Mouse (Mus musculus): Measurements from ENCODE around the gene Tmem107. TPM values are rescaled to one million over a fixed set of nuclear protein-coding genes. Genes with fewer than 3 reads are reported as not detected.
A peak's percentile ranks its signal among the peaks of the same experiment; 100 is the strongest.

Tmem107 gene
- polyA plus RNA-seq, 1 experiment from 2014 or later, result 29.2 TPM

GRCm38 (mm10) chr11:69070093-69070492 lies 513 bp upstream of the Tmem107 start:
- H3K27me3 ChIP-seq, result peaks cover 4% of the 10 kb centered on the region; the same call in 1 of the 2 replicates
- peak overlapping the region; percentile 61 for H3K4me3 ChIP-seq
- peaks cover 52% of the 10 kb centered on the region for H3K4me1 ChIP-seq (replicated peaks)
- peak overlapping the region; percentile 83 for H3K9ac ChIP-seq
- peak overlapping the region; percentile 72 for H3K4me2 ChIP-seq
- 1% methylated on average over 13 of the region's 13 CpGs for WGBS
- H3K27ac ChIP-seq (replicated peaks), result peak overlapping the region; percentile 91
- no peak for ATAC-seq (ENCODE audit: low read depth)
- no peaks in the 10 kb centered on the region for H3K36me3 ChIP-seq
- no peaks in the 10 kb centered on the region for H3K9me3 ChIP-seq

DNA sequence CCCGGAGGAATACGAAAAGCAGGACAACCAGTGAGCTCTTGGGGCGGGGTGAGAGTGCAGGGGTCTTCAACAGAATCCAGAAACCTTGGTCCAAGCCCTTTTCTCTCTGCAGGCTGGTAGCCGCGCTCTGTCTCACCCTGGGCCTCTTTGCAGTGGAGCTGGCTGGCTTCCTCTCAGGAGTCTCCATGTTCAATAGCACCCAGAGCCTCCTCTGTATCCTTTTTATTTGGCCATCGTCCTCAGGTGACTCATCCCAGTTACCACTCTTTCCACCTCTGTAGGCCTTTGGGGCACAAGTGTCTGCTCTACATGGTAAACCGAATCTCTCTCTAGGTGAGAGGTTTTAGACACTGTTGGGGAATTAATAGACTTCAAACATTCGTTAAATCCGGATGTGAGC lies 656 bp downstream of the Tmem107 start:
- peak overlapping the region; percentile 61 for H3K4me3 ChIP-seq
- 23% methylated on average over 9 of the region's 9 CpGs for WGBS
- ATAC-seq (ENCODE audit: low read depth), result no peak
- H3K9me3 ChIP-seq, result no peaks in the 10 kb centered on the region
- no peaks in the 10 kb centered on the region for H3K27me3 ChIP-seq
- H3K27ac ChIP-seq (replicated peaks), result peak overlapping the region; percentile 91
- peak overlapping the region; percentile 83 for H3K9ac ChIP-seq
- H3K36me3 ChIP-seq, result no peaks in the 10 kb centered on the region
- H3K4me1 ChIP-seq (replicated peaks), result peaks cover 49% of the 10 kb centered on the region
- H3K4me2 ChIP-seq, result peak overlapping the region; percentile 72

DNA sequence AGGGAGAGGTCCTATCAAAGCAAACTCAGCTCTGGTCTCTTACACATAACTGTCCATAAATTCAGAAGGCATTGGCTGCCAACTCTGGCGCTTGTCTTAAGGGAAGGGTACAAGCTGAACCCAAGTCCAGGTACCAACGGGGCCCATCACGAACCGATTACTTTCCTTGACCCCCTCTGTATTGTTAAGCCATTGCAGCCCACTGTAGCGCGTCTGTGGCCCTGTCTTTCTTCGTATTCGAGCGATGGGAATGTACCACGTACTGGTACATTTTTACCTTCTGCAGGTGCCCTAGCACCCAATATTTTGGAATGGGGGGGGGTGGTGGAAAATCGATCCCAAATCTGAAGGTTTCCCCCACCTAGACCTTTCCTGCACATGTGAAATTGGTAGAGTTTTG lies 1.6 kb downstream of the Tmem107 start:
- ATAC-seq (ENCODE audit: low read depth), result no peak
- no peaks in the 10 kb centered on the region for H3K27me3 ChIP-seq

DNA sequence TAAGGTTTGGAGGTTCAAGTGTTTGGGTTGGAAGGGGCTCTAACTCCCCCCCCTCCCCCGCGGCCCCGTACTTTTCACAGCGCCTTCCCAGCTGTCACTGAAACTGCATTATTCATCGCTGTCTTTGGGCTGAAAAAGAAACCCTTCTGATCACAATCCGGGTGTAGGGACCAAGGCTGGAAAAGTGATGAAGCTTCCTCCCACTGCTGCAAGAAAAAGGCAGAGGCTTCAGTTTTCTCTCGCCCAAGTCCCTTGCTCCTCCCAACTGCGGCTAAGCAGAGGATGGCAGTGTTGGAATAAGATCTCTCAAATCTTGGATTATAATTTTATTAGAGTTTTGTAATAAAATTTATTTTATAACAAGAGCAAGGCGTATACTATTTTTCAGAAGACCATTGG lies 2.1 kb downstream of the Tmem107 start:
- Histone ChIP-seq H3K36me3 (no peaks in the 10 kb centered on the region), H3K4me2 (peak overlapping the region; percentile 72), H3K4me3 (peak overlapping the region; percentile 34), H3K27me3 (no peaks in the 10 kb centered on the region), H3K9me3 (no peaks in the 10 kb centered on the region), H3K4me1 (replicated peaks) (peaks cover 44% of the 10 kb centered on the region), H3K9ac (peak overlapping the region; percentile 74), H3K27ac (replicated peaks) (peak overlapping the region; percentile 91)
- peak; percentile 24; the same call in 1 of the 2 replicates for ATAC-seq (ENCODE audit: low read depth)
- 9% methylated on average over 9 of the region's 9 CpGs for WGBS

More for the DNA sequence above, 1.6 kb downstream of the Tmem107 start:
- H3K4me2 ChIP-seq, result peak overlapping the region; percentile 72
- 85% methylated on average over 11 of the region's 11 CpGs for WGBS
- H3K4me1 ChIP-seq (replicated peaks), result peaks cover 44% of the 10 kb centered on the region
- H3K36me3 ChIP-seq, result no peaks in the 10 kb centered on the region
- peak overlapping the region; percentile 74 for H3K9ac ChIP-seq
- peak overlapping the region; percentile 34 for H3K4me3 ChIP-seq
- no peaks in the 10 kb centered on the region for H3K9me3 ChIP-seq
- peak overlapping the region; percentile 91 for H3K27ac ChIP-seq (replicated peaks)

GRCm38 (mm10) chr11:69073065-69073888 lies 2.7 kb downstream of the Tmem107 start:
- ATAC-seq (ENCODE audit: low read depth), result peak; percentile 79
- no peaks in the 10 kb centered on the region for H3K36me3 ChIP-seq
- H3K27me3 ChIP-seq, result no peaks in the 10 kb centered on the region
- peaks cover 44% of the 10 kb centered on the region for H3K4me1 ChIP-seq (replicated peaks)
- H3K4me2 ChIP-seq, result peak overlapping the region; percentile 72
- H3K27ac ChIP-seq (replicated peaks), result peak overlapping the region; percentile 91
- H3K4me3 ChIP-seq, result peak overlapping the region; percentile 34
- peak overlapping the region; percentile 74 for H3K9ac ChIP-seq
- no peaks in the 10 kb centered on the region for H3K9me3 ChIP-seq
- 0% methylated on average over 14 of the region's 14 CpGs for WGBS

GRCm38 (mm10) chr11:69073951-69074775 lies 3.6 kb downstream of the Tmem107 start:
- Histone ChIP-seq H3K36me3 (no peaks in the 10 kb centered on the region), H3K27ac (replicated peaks) (peak overlapping the region; percentile 91), H3K4me1 (replicated peaks) (peaks cover 44% of the 10 kb centered on the region), H3K27me3 (no peaks in the 10 kb centered on the region), H3K4me2 (peak overlapping the region; percentile 72), H3K9me3 (no peaks in the 10 kb centered on the region), H3K9ac (no peak overlapping the region), H3K4me3 (no peak overlapping the region)
- ATAC-seq (ENCODE audit: low read depth), result no peak
- 36% methylated on average over 6 of the region's 6 CpGs for WGBS

GRCm38 (mm10) chr11:69074776-69075069 lies 4.1 kb downstream of the Tmem107 start:
- H3K9ac ChIP-seq, result no peak overlapping the region
- no peak overlapping the region for H3K4me2 ChIP-seq
- H3K4me3 ChIP-seq, result no peak overlapping the region
- no peaks in the 10 kb centered on the region for H3K36me3 ChIP-seq
- H3K27me3 ChIP-seq, result no peaks in the 10 kb centered on the region
- ATAC-seq (ENCODE audit: low read depth), result no peak
- 54% methylated on average over 2 of the region's 2 CpGs for WGBS
- peaks cover 43% of the 10 kb centered on the region for H3K4me1 ChIP-seq (replicated peaks)
- no peaks in the 10 kb centered on the region for H3K9me3 ChIP-seq
- H3K27ac ChIP-seq (replicated peaks), result peak overlapping the region; percentile 91; the same call in 1 of the 2 replicates

GRCm38 (mm10) chr11:69075764-69076479 lies 5.3 kb downstream of the Tmem107 start:
- Histone ChIP-seq H3K27me3 (no peaks in the 10 kb centered on the region), H3K9me3 (no peaks in the 10 kb centered on the region), H3K9ac (no peak overlapping the region), H3K4me2 (no peak overlapping the region), H3K27ac (replicated peaks) (no peak overlapping the region), H3K36me3 (no peaks in the 10 kb centered on the region), H3K4me3 (no peak overlapping the region), H3K4me1 (replicated peaks) (peaks cover 37% of the 10 kb centered on the region)
- ATAC-seq (ENCODE audit: low read depth), result no peak
- 48% methylated on average over 9 of the region's 9 CpGs for WGBS

- Histone ChIP-seq H3K4me1 (replicated peaks) (peaks cover 31% of the 10 kb centered on the region), H3K4me3 (no peak overlapping the region), H3K27me3 (no peaks in the 10 kb centered on the region), H3K36me3 (no peaks in the 10 kb centered on the region), H3K27ac (replicated peaks) (no peak overlapping the region), H3K9me3 (no peaks in the 10 kb centered on the region), H3K9ac (no peak overlapping the region), H3K4me2 (no peak overlapping the region)
- ATAC-seq (ENCODE audit: low read depth), result no peak
- WGBS, result 57% methylated on average over 5 of the region's 5 CpGs
These were observed 6.0 kb downstream of the Tmem107 start for GRCm38 (mm10) chr11:69076572-69076971.

DNA sequence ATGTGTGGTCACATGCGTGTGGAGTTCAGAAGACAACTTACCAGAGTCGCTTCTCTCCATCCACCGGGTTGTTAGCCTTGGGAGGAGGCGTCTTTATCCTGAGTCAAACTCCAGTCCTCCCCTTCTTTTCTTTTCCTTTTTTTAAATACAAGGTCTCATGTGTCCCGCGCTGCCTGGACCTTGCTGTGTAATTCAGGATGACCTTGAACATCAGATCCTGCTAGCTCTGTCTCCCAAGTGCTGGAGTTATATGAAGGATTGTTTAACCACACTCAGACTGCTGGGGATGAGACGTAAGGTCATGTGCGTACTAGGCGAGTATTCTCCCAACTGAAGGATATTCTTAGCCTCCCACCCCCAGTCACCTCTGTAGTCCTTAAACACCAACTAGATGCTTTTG lies 6.7 kb downstream of the Tmem107 start:
- H3K36me3 ChIP-seq, result no peaks in the 10 kb centered on the region
- 90% methylated on average over 9 of the region's 9 CpGs for WGBS
- no peak for ATAC-seq (ENCODE audit: low read depth)

DNA sequence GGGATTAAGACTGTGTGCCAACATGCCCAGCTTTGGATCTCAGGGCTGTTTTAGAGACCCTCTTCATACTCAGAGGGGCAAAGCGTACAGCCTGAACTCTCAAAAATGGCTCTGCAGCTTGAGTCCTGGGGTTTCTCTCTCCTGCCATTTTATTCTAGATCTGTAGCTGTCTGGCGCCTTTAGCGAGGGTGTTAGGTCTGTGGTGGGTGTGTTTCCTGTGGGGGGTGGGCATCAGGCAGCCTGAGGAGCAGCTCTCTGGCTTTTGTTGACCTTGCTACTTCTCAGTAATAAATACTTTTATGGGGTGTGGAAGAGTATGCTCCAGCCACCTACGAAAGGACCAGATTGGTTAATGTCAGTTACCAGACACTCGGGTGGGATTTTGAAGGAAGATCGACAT lies 7.4 kb downstream of the Tmem107 start:
- H3K27ac ChIP-seq (replicated peaks), result no peak overlapping the region
- no peak overlapping the region for H3K4me2 ChIP-seq
- H3K9me3 ChIP-seq, result no peaks in the 10 kb centered on the region
- H3K4me3 ChIP-seq, result no peak overlapping the region
- no peak for ATAC-seq (ENCODE audit: low read depth)
- peaks cover 19% of the 10 kb centered on the region for H3K4me1 ChIP-seq (replicated peaks)
- H3K36me3 ChIP-seq, result no peaks in the 10 kb centered on the region
- 75% methylated on average over 6 of the region's 6 CpGs for WGBS
- H3K9ac ChIP-seq, result no peak overlapping the region
- H3K27me3 ChIP-seq, result no peaks in the 10 kb centered on the region

More for the DNA sequence above, 6.7 kb downstream of the Tmem107 start:
- Histone ChIP-seq H3K9ac (no peak overlapping the region), H3K4me1 (replicated peaks) (peaks cover 23% of the 10 kb centered on the region), H3K27ac (replicated peaks) (no peak overlapping the region), H3K4me3 (no peak overlapping the region), H3K27me3 (no peaks in the 10 kb centered on the region), H3K4me2 (no peak overlapping the region), H3K9me3 (no peaks in the 10 kb centered on the region)
